Mouse (Mus musculus): ENCODE data around the gene Rab44.
A peak's percentile ranks its signal among the peaks of the same experiment; 100 is the strongest.

- TF ChIP-seq POLR2A (IDR thresholded peaks at IDR 0.05; ENCODE audit: low read depth, low read length) = no peak
- TF ChIP-seq CTCF (IDR thresholded peaks at IDR 0.05; ENCODE audit: extremely low read depth, insufficient read depth, insufficient read length, insufficient replicate concordance) = peak; percentile 95; the same call in 1 of the 2 replicates
These were observed 57.2 kb downstream of the Rab44 start for GRCm38 (mm10) chr17:29171001-29171772.

All from spleen, adult 2 months (tissue).